Mouse (Mus musculus) small intestine, adult 2 months (tissue): ENCODE measurements around the gene Gabrb1.

Experiments
- CTCF ChIP-seq: fragments of 200-500 bp; IDR thresholded peaks from 2 replicates; pipeline ENCODE4 v1.5.1; 2012; ENCODE audit warnings: low read depth, mild to moderate bottlenecking, control low read depth, inconsistent platforms, low read length, moderate library complexity, mixed read lengths; ENCODE audit not compliant: insufficient replicate concordance, insufficient read length; ENCODE audit errors: extremely low read depth
- POLR2A ChIP-seq: fragments of 200-500 bp; IDR thresholded peaks from 2 replicates; pipeline ENCODE4 v1.6.1; 2012; ENCODE audit warnings: low read depth, mild to moderate bottlenecking, control low read depth, inconsistent platforms, low read length, moderate library complexity

- TF ChIP-seq CTCF (no peak), POLR2A (no peak)
These were observed 297.3 kb downstream of the Gabrb1 start for GRCm38 (mm10) chr5:71955070-71955685.
